Mouse (Mus musculus): ENCODE measurements around the gene Cdk15.

Gene Cdk15

GRCm38 (mm10) chr1:59256751-59257231, at the start of gene Cdk15:
TSS of gene Cdk15 (plus strand) at chr1:59256906.
- no peak for DNase-seq (ENCODE audit: low read depth, low spot score)

- no peak for DNase-seq (ENCODE audit: low read depth, low spot score)
Measured at GRCm38 (mm10) chr1:59208331-59208730, 48.4 kb upstream of the Cdk15 start.

- no peak for DNase-seq (ENCODE audit: low read depth, low spot score)
Measured at GRCm38 (mm10) chr1:59211651-59212050, 45.1 kb upstream of the Cdk15 start.

DNA sequence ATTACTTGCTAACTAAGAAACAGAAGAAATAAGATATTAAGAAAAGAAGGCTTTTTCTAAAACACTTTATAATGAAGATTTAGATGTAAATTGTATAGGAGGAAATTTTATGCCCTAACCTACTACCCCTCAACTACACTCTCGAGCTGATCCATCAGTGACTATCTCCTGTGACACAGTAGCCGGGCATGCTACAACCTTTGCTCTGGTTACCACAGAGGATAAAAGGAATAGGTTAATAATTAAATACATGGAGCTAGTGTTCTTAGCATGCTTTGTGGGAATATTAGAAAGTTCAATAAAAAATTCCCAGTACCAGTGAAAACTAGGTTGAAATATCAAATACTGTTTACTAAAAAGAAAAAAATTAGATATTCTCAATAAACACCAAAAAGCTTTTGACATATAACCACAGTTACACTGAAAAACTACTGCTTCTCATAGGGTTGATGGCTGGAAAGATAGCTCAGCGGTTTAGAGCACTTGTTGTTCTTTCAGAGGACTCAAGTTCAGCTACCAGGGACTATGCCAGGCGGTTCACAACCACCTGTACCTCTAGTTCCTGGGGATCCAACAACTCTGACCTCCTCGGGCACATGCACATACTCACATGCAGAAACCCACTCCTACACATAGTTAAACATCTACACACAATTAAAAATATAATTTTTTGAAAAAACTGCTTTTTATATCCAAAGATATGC, 44.5 kb upstream of the Cdk15 start:
- DNase-seq (ENCODE audit: low read depth, low spot score): no peak

GRCm38 (mm10) chr1:59212951-59213350, 43.8 kb upstream of the Cdk15 start:
- DNase-seq (ENCODE audit: low read depth, low spot score): no peak

GRCm38 (mm10) chr1:59215446-59215845, 41.3 kb upstream of the Cdk15 start:
- no peak for DNase-seq (ENCODE audit: low read depth, low spot score)

- no peak for DNase-seq (ENCODE audit: low read depth, low spot score)
Measured at GRCm38 (mm10) chr1:59220371-59220770, 36.3 kb upstream of the Cdk15 start.

- DNase-seq (ENCODE audit: low read depth, low spot score): no peak
Measured at GRCm38 (mm10) chr1:59221591-59221990, 35.1 kb upstream of the Cdk15 start.

DNA sequence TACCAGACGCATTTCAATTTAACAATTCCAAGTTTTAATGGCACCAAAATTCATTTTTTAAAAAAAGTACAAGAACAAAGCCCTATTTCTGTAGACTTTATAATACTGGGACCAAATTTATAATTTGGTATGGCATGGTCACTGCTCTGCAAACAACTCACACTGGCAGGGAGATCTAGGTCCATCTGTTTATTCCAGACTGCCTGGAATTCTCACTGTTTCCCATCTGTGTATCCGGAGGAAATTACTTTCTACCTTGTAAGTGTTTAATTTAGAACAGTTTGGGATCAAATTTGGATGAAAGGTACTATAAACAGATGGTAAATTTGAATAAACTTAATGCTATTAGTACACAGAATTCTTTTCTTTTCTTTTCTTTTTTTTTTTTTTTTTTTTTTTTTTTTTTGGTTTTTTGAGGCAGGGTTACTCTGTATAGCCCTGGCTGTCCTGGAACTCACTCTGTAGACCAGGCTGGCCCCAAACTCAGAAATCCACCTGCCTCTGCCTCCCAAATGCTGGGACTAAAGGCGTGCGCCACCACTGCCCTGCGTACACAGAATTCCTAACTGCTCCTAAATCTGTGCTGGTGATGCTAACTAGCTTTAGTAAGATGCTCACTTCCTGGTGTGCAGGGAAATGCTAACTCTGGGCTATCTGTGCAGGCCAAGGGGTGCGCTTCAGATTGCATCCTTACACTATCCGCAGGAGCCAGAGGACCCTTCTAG, 34.4 kb upstream of the Cdk15 start:
- DNase-seq (ENCODE audit: low read depth, low spot score): no peak

GRCm38 (mm10) chr1:59228552-59228951, 28.2 kb upstream of the Cdk15 start:
- DNase-seq (ENCODE audit: low read depth, low spot score): no peak

- DNase-seq (ENCODE audit: low read depth, low spot score): no peak
Measured at GRCm38 (mm10) chr1:59229187-59229586, 27.5 kb upstream of the Cdk15 start.

GRCm38 (mm10) chr1:59236856-59237441, 19.8 kb upstream of the Cdk15 start, which contains the start of gene Als2:
TSS of gene Als2 (minus strand) at chr1:59237231.
- peak; percentile 96 for DNase-seq (ENCODE audit: low read depth, low spot score)

- DNase-seq (ENCODE audit: low read depth, low spot score): peak; percentile 55
Measured at GRCm38 (mm10) chr1:59237614-59238211, 19.0 kb upstream of the Cdk15 start.

DNA sequence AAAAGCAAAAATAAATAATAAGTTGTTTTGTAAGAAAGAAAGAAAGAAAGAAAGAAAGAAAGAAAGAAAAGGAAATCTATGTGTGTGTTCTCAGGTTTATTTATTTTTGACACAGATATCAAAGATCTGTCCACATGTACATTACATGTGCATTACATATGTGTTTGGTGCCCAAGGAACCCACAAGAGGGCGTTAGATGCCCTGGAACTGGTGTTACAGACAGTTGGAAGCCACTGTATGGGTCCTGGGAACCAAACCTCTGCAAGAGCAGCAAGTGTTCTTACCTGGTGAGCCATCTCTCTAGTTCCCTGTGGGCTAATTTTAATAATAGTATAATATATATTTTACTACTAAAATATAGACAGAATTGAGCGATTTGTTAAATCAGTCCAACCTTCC, 12.9 kb upstream of the Cdk15 start:
- DNase-seq (ENCODE audit: low read depth, low spot score): no peak

DNA sequence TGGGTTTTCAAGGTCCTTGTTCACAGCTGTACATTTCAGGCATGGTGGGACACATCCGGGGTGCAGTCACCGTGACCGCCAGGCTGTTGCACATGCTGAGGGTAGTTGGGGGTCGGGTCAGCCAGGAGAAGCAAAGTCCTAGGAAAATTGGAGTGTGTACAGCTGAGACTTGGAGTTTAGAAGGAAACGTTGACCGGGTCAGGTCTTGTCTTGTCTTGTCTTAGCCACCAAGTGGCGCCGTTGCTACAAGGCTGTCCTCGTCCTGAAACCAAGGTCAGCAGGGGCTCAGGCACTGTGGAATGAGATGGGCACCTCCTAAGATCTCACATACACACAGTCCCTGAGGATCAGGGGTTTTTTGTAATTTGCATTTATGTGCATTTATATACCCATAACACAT, 9.1 kb upstream of the Cdk15 start:
- no peak for DNase-seq (ENCODE audit: low read depth, low spot score)

GRCm38 (mm10) chr1:59252762-59253161, 3.9 kb upstream of the Cdk15 start:
- DNase-seq (ENCODE audit: low read depth, low spot score): no peak

- DNase-seq (ENCODE audit: low read depth, low spot score): no peak
Measured at GRCm38 (mm10) chr1:59253301-59253909, 3.3 kb upstream of the Cdk15 start.

DNA sequence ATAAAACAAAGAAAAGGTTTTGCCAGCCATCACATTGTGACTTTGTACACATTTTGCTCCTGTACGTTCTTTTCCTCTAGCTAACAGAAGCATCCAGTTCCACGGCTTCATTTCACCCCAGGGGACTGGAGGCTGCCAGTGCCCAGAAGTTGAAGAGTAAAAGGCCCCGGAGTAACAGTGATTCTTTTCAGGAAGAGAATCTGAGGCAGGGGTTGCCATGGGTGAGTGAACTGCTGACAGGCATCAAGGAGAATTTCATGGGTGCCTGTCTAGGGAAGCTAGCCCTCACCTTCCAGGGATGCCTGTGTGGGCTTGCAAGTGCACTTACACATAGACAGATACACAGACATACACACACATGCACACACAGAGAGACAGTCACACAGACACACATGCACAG, 1.0 kb downstream of the Cdk15 start:
- no peak for DNase-seq (ENCODE audit: low read depth, low spot score)

- DNase-seq (ENCODE audit: low read depth, low spot score): no peak
Measured at GRCm38 (mm10) chr1:59268931-59269330, 12.2 kb downstream of the Cdk15 start.

DNA sequence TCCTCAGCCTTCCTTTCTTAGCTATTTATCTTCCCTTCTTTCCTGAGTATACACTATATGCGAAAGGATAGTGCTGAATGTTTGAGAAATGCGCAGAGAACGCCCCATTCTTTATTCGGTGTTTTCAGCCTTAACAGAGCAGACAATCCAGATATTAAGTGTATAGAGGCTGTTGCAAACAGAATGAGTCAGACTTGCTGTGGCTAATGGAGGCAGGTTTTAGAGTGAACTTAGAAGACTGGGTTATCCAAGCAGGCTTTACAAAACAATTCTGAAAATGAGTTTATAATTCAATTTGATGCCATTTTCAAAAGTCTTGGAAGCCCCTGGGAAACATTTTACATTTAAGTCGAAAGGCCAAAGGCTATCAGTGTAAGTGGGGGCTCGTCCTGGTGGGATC, 12.8 kb downstream of the Cdk15 start:
- DNase-seq (ENCODE audit: low read depth, low spot score): no peak

GRCm38 (mm10) chr1:59269951-59270689, 13.4 kb downstream of the Cdk15 start:
- no peak for DNase-seq (ENCODE audit: low read depth, low spot score)
